Mouse (Mus musculus) myocyte (in vitro differentiated cells): ENCODE results near the gene AI481877.

Experiments
- CEBPB ChIP-seq: IDR thresholded peaks from 2 replicates; pipeline ENCODE4 v1.6.1; 2011; ENCODE audit warnings: mild to moderate bottlenecking, moderate library complexity; ENCODE audit not compliant: poor library complexity, insufficient read depth, severe bottlenecking
- POLR2A ChIP-seq: IDR thresholded peaks from one replicate; pipeline ENCODE4 v1.6.1; 2011; ENCODE audit warnings: low read depth, mild to moderate bottlenecking, control low read depth, moderate library complexity; ENCODE audit not compliant: insufficient read length
- TCF12 ChIP-seq: IDR thresholded peaks from one replicate; pipeline ENCODE4 v1.6.1; 2011; ENCODE audit warnings: mild to moderate bottlenecking, control low read depth; ENCODE audit not compliant: poor library complexity, insufficient read depth, severe bottlenecking
- USF1 ChIP-seq: IDR thresholded peaks from one replicate; pipeline ENCODE4 v1.6.1; 2011; ENCODE audit warnings: low read depth, mild to moderate bottlenecking, control low read depth, moderate library complexity

GRCm38 (mm10) chr4:59062526-59062925 lies 76.3 kb downstream of the AI481877 start:
- TF ChIP-seq USF1 (no peak), TCF12 (no peak), POLR2A (no peak), CEBPB (no peak)
